Mouse (Mus musculus): Measurements from ENCODE around the gene Tia1.

Gene Tia1

GRCm38 (mm10) chr6:86433696-86434095 is 29.7 kb downstream of the Tia1 start:
- DNase-seq = no peak

DNA sequence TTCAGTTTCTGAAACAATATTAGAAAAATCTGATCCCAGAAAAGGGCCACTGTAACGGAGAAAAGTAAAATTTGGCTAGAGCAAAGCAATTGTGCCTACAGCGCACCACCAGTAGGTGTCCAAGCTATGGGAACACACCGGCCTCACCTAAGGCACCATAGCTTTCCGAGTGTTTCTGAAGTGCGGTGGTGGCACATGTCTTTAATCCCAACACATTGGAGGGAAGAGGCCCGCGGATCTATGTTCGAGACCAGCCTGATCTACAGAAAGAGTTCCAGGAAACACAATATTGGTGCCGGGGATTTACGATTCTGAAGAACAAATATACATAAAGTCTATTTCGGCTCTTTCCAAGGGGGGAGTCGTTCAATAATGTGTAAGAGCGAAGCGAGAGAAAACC is 33.7 kb downstream of the Tia1 start:
- peak; percentile 53 to 66 for DNase-seq

- peak; percentile 96 to 97 for DNase-seq
Observed at GRCm38 (mm10) chr6:86438272-86439118, 34.5 kb downstream of the Tia1 start, which contains the start of gene C87436. TSS of gene C87436 (plus strand) at chr6:86438374.

DNA sequence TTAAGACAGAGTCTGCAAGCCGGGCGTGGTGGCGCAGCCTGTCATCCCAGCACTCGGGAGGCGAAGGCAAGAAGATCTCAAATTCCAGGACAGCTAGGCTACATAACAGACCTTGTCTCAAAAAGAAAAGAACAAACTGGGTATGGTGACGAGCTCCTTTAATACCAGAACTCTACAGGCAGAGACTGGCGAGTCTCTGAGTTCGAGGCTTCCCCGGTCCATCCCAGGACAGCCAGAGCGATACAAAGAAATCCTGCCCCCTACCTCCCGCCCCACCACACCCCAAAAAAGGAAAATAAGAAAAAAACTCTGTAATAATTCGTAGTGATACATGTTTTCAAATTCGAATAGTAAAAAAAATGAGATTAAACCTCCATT is 35.1 kb downstream of the Tia1 start:
- no peak for DNase-seq

DNA sequence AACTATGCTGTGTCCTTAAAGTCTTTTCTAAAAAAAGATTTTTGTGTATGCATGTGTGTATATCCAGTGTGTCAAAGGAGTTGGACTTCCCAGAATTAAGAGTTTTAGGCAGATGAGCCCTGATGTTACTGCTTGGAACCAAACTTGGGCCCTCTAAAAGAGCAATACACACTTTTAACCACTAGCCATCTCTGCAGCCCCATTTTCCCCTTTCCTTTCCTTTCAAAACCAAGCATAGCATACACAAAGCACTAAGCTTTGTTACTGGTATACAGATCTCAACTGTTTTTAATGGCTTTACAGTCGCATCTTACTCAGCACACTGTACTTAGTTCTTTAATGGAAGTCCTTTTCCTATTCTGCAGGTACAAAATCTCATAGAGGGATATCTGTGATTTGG is 35.5 kb downstream of the Tia1 start:
- no peak for DNase-seq

DNA sequence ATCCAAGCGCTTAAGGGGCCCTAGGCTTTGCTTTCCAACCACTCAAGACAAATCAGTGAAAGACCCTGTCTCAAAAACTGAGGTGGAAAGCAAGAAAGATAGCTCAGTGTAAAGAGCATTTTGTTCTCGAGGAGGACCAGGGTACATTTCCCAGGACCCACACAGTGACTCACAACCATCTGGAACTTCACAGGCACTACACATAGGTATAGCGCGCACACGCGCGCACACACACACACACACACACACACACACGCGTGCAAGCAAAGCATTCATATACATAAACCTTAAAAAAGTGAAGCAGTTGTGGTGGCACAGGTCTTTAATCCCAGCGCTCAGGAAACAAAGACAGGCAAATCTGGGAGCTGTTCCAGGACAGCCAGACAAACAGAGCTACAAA is 37.6 kb downstream of the Tia1 start:
- no peak for DNase-seq

- no peak for DNase-seq
Observed at GRCm38 (mm10) chr6:86445551-86445950, 41.5 kb downstream of the Tia1 start.

- DNase-seq = no peak
Observed at GRCm38 (mm10) chr6:86446927-86447568, 43.0 kb downstream of the Tia1 start.

DNA sequence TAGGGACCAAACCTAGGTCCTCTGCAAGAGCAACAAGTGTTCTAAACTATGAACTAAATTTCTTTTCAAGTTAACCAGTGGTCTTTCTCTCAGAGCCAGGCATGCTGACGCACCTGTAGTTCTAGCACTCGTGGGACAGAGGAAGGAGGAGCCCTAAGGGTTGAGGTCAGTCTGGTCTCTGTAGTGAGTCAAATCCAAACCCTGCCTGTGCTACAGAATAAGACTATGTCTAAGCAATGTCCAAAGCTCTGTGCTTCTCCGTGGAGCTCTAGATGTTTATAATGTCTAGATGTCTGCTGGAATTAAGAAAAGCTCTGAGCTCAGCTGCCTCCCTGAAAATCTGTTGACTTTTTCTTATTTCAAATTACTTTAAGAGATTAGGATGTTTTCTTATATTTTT is 52.7 kb downstream of the Tia1 start:
- no peak for DNase-seq

DNA sequence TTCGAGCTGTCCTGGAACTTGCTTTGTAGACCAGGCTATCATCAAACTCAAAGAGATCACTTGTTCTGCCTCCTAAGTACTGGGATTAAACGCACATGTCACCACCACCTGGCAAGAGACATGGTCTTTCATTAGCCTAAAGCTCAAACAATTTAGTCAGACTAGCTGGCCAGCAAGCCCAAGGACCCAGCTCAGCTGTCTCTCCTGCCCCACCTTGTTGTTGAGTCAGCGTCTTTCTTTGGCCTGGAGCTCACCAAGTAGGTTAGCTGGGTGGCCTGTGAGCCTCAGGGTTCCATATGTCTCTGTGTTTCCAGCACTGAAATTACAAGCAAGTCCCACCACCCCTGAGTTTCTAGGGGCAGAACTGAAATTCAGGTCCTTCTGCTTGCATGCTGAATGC is 59.1 kb downstream of the Tia1 start:
- DNase-seq = no peak

DNA sequence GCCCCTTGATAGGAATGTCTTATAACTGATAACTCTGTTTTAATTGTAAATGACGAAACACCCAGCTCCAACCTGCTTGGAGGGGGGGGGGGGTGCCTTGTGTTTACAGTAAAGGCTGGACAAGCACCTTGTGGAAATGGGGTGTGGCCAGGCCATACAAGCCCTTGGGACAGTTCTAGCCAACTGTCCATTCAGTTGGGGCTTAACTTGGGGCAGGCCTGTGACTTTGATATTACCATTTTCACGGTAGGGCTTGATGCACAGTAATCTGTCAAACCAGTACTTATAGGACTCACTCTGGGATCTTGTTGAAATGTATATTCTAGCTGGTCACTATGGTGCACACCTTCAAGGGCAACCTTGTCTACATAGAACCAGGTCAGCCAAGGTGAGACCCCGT is 67.3 kb downstream of the Tia1 start:
- no peak for DNase-seq

DNA sequence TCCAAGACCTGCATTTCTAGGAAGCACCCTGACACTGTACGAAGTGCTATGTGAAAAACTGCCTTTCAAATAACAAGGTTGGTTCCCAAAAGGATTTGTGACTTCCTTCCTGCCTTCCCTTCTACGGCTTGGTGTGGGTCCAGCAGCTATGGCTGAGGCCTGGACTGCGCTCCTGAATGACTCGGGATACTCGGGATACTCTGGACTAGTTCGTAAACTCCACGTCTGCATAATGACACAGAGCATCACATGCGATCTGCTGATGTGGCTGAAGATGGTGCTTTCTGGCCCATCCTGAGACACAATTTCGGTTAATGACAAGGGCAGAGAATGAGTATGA is 67.7 kb downstream of the Tia1 start:
- peak in 1 of 2 experiments; percentile 19 for DNase-seq

GRCm38 (mm10) chr6:86472100-86472955 is 68.3 kb downstream of the Tia1 start:
- peak; percentile 99 to 100 for DNase-seq

DNA sequence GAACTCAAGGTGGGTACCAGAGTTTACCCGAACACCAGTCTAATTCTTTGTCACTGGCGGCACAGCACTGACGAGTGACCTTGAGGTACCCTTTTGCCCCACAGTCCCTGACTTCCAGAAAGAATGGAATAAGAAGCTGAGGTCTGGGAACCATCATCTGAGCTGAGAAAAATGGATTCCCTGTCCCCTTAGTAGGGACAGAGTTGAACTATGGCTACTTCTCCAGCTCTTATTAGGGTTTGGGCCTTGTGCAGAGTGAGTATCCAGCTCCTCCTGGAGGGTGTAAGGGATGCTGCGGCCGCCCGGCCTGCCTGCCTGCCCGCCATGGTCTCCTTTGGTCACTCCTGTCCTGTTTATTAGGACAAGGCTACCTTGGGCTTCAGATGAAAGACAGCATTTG is 69.1 kb downstream of the Tia1 start:
- peak in 1 of 2 experiments; percentile 39 for DNase-seq

DNA sequence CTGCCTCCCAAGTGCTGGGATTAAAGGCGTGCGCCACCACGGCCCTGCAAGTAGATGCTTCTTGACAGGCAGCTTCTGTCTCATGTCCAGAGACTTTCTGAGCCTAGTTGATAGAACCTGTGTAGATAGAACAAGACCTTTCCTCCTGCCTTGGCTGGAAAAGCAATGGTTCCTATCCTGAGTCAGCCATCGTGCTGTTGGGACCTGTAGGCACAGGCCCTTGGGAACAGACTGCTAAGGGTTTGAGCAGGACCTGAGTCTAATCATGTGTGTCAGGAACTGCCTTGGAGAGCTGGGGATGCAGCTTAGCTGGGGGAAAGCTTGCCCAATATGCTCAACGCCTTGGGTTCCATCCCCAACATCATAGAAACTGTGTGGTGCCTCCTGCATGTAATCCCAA is 70.1 kb downstream of the Tia1 start:
- no peak for DNase-seq

- DNase-seq = no peak
Observed at GRCm38 (mm10) chr6:86474646-86475181, 70.7 kb downstream of the Tia1 start.

GRCm38 (mm10) chr6:86475462-86476167 is 71.6 kb downstream of the Tia1 start:
- peak; percentile 35 to 56 for DNase-seq

DNA sequence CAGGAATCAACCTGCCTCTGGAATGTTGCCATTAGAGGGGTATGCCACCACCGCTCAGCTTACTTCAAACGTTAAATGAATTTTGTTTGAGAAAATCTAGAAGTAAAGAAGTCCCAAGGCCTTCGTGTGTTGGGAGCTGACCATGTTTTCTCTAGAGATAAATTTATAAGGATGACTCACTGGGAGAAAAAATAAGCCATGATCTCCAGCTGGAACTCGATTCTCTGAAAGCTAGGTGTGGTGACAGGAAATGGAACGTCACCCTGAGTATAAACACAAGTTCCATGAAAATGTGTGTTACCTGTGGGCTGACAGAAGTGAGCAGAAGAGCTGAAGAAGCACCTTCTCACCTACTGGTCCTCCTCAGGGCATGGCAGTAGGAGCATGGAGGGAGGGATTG is 72.9 kb downstream of the Tia1 start:
- no peak for DNase-seq

- DNase-seq = peak; percentile 74 to 77
Observed at GRCm38 (mm10) chr6:86479311-86479710, 75.3 kb downstream of the Tia1 start.

DNA sequence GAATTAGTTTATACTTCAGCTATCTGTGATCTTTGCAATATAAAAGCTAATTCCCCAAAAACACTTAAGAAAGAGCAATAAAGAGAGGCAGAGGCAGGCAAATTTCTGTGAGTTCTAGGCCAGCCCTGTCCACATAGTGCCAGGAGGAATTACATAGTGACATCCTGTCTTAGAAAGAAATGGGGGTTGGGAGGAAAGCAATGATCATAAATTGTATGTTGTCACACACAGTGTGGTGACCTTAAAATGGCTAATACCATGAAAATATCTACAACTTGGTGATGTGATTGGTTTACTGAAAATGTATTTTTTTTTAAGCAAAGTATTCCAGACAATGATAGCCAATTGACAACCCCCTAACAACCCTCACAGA is 75.8 kb downstream of the Tia1 start:
- DNase-seq = no peak

DNA sequence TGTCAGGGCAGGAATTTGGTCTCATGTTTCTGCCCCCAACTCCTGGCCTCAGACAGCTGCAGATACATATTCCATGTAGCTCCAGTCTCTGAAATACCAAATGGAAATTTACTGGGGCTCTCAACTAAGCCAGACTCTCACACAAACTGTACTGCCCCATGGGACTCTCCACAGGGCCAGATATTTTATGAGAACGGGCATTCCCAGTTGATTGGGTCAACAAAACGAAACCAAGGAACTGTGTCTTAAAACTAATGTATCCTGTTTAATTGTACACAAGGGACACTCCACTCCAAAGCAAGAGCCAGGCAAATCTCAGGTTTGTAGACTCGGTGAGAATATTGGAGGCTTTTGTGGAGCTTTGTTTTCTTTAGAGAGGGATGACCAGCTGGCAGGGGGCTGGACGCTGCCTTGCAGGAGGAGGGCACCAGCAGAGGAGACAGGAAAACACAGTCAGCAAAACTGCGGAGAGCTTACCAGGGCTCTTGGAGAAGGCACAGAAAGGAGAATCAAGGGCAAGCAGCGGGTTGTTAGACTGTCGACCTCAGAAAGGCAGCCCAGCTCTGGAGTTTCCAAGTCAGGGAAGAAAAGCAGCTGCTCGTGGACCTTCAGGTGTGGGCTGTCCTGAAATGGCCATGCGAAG is 76.3 kb downstream of the Tia1 start:
- peak; percentile 70 to 74 for DNase-seq

- DNase-seq = no peak
Observed at GRCm38 (mm10) chr6:86481871-86482270, 77.9 kb downstream of the Tia1 start.
